8 mouse cellular contexts compared by ENCODE assay signal in the genomic region with DNA sequence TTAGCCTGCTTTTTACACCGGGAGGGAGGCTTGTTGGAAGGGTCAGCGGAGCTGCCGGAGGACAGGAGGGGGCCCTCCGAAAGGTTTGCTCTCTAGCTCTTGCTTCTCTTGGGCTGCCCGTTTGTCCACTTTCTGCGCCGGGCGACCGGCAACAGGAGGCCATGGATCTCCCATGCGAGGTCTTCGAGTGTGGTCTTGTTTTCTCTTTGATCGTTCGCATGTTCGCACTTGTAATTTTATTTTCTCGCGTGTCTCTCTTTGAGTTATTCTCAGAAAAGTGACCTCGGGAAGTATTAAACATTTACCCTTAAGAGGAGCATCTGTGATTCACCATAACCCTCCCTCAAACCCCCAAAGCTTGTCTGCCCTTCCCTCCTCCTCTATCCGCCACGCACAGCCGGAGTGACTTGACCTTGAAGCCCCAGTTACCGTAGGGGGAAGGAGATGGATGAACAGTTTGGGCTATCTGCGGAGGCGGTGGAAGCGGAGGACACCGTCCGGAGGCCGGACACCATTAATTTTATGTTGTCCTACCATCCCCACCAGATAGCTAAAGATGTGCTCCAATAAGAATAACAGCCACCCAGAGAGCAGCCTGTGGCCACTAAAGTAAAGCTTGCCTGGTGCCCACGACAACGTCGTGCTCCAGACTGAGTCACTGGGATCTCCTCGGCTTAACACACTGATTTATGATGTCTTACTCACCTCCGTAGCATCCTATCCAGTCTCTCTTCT. TPM values are rescaled to one million over a fixed set of nuclear protein-coding genes. Genes with fewer than 3 reads are reported as not detected.
DNase-seq lines count a peak whose midpoint lies in the region; ATAC-seq and TF ChIP-seq lines count a peak whose summit lies in the region.

No protein-coding gene starts in this region.

- no peak overlapping the region for H3K27ac ChIP-seq in thymus, adult 2 months (ENCODE audit: control insufficient read depth, insufficient read depth, low read length)
- H3K27ac ChIP-seq in kidney, embryonic 15.5 days: peak overlapping the region; percentile 98
- 0 out of 2 replicates have a peak overlapping the region, but pooled peaks have one; percentile 41 for H3K27ac ChIP-seq in liver, embryonic 15.5 days (replicated peaks)

- H3K4me2 ChIP-seq in kidney, embryonic 15.5 days: peak overlapping the region; percentile 87
- peak overlapping the region; percentile 65 for H3K4me2 ChIP-seq in liver, embryonic 15.5 days

- TF ChIP-seq POLR2A in thymus, adult 2 months (IDR thresholded peaks at IDR 0.05; ENCODE audit: control insufficient read depth, extremely low read depth, insufficient read depth, low read length, poor library complexity): no peak

- peak; percentile 11 for ATAC-seq in common myeloid progenitor, adult 5-6 weeks (replicated peaks; ENCODE audit: low read depth, poor library complexity, severe bottlenecking)
- no peak for ATAC-seq in kidney, embryonic 15.5 days (replicated peaks; ENCODE audit: low FRiP score)
- peak; percentile 6; the same call in 1 of the 2 replicates for ATAC-seq in liver, embryonic 15.5 days (ENCODE audit: insufficient read depth)

- peaks cover 14% of the 10 kb centered on the region for H3K4me1 ChIP-seq in thymus, adult 2 months (replicated peaks; ENCODE audit: control insufficient read depth, insufficient read depth, low read length)
- H3K4me1 ChIP-seq in kidney, embryonic 15.5 days: peaks cover 16% of the 10 kb centered on the region
- peaks cover 3% of the 10 kb centered on the region; the same call in 1 of the 2 replicates for H3K4me1 ChIP-seq in liver, embryonic 15.5 days (replicated peaks)

- WGBS in thymus, adult 2 months: 4% methylated on average over 32 of the region's 32 CpGs
- under 1% methylated on average over 32 of the region's 32 CpGs for WGBS in kidney, embryonic 15.5 days
- 2% methylated on average over 32 of the region's 32 CpGs for WGBS in liver, embryonic 15.5 days (ENCODE audit: insufficient replicate concordance)

- DNase-seq in thymus, adult 2 months: peak; percentile 2
- DNase-seq in thymus, postnatal 4 days: no peak
- DNase-seq in heart, adult 9 months (ENCODE audit: low spot score in 2 of 2): peak; percentile 2 to 4
- peak; percentile 60 for DNase-seq in right cerebral cortex, adult 18-20 months
- no peak for DNase-seq in thymus, adult 18-20 months

- H3K36me3 ChIP-seq in thymus, adult 2 months (ENCODE audit: control insufficient read depth, insufficient read depth, low read length): no peaks in the 10 kb centered on the region
- H3K36me3 ChIP-seq in kidney, embryonic 15.5 days: no peaks in the 10 kb centered on the region
- no peaks in the 10 kb centered on the region for H3K36me3 ChIP-seq in liver, embryonic 15.5 days (replicated peaks)

- peaks cover 19% of the 10 kb centered on the region for H3K27me3 ChIP-seq in thymus, adult 2 months (ENCODE audit: control insufficient read depth, insufficient read depth, low read length)
- H3K27me3 ChIP-seq in kidney, embryonic 15.5 days: 0 out of 2 replicates have a peak, but pooled peaks cover 3% of the 10 kb centered on the region
- H3K27me3 ChIP-seq in liver, embryonic 15.5 days: peaks cover 48% of the 10 kb centered on the region

- no peak for TF ChIP-seq CTCF in thymus, adult 2 months (IDR thresholded peaks at IDR 0.05; ENCODE audit: borderline replicate concordance, control insufficient read depth, extremely low read depth, insufficient read depth, low read length, poor library complexity)

- peak overlapping the region; percentile 60 for H3K4me3 ChIP-seq in thymus, adult 2 months (ENCODE audit: control insufficient read depth, insufficient read depth, low read length)
- peak overlapping the region; percentile 92 for H3K4me3 ChIP-seq in kidney, embryonic 15.5 days (replicated peaks)
- peak overlapping the region; percentile 60 for H3K4me3 ChIP-seq in liver, embryonic 15.5 days (replicated peaks)

- H3K9me3 ChIP-seq in kidney, embryonic 15.5 days (replicated peaks): no peaks in the 10 kb centered on the region
- no peaks in the 10 kb centered on the region for H3K9me3 ChIP-seq in liver, embryonic 15.5 days (replicated peaks)

- peak overlapping the region; percentile 68 for H3K9ac ChIP-seq in kidney, embryonic 15.5 days
- H3K9ac ChIP-seq in liver, embryonic 15.5 days: peak overlapping the region; percentile 32; the same call in 1 of the 2 replicates

RNA-seq across cellular contexts. Expression of a gene that starts 0.5 kb away (rescaled TPM):
- 0.94 and 1.5 TPM in 2 replicates for polyA plus RNA-seq in thymus, adult 2 months (2012; rRNA removed)
- 0.82 and 0.87 TPM in 2 replicates for total RNA-seq in common myeloid progenitor, adult 5-6 weeks (2017)
- polyA plus RNA-seq in kidney, embryonic 15.5 days (2015; fragmentation: Nextera tagmentation; extraction: Ambion mirVana): 38.6 and 43.0 TPM in 2 replicates
- 5.0 and 5.3 TPM in 2 replicates for polyA plus RNA-seq in liver, embryonic 15.5 days (2015; fragmentation: Nextera tagmentation; extraction: Ambion mirVana)

Comparison
In these comparisons a context has a peak if more than half of its experiments do, and no peak if none do; other contexts are left out.
1. DNase-seq: peak in thymus, adult 2 months (single experiment), heart, adult 9 months (2 of 2) and right cerebral cortex, adult 18-20 months (single experiment); none in thymus, postnatal 4 days (single experiment) and thymus, adult 18-20 months (0 of 2).
2. Peak in every context shown above with its lines, with median percentiles within 50 percentile points of each other: H3K4me3 ChIP-seq.